Mouse (Mus musculus) CH12.LX (cell line): ENCODE measurements at regions not wholly inside any gene's neighbourhood (a gene's known extent, or its start where the extent isn't known, plus 50 kb on each side); places are given as distances from the start of the nearest gene placed in this dataset.

ENCODE experiments used
- DNase-seq: peaks from one replicate; pipeline ENCODE4 v3.0.0-alpha.2; 2013; ENCODE audit errors: extremely low read depth
- H3K27ac ChIP-seq: 2 replicates; pipeline ENCODE4 v1.5.1; 2012; ENCODE audit warnings: low read depth, mild to moderate bottlenecking, control low read depth, moderate library complexity; ENCODE audit not compliant: insufficient read depth
- H3K27me3 ChIP-seq: replicated peaks from 2 replicates; pipeline ENCODE3; 2012; ENCODE audit warnings: inconsistent platforms
- H3K36me3 ChIP-seq, 2 experiments: replicated peaks in 1 of 2; 2 replicates each; pipeline versions ENCODE3 to v1.6.1; 2012; ENCODE audit warnings: inconsistent platforms in 1 of 2, low read length in 1 of 2, mild to moderate bottlenecking in 1 of 2, mixed read lengths in 1 of 2, moderate library complexity in 1 of 2; ENCODE audit not compliant: control insufficient read depth in 1 of 2, insufficient read depth in 1 of 2
- H3K4me1 ChIP-seq, 2 experiments: 2 replicates each; pipeline ENCODE4 v1.6.1; 2012; ENCODE audit warnings: inconsistent platforms in 1 of 2, moderate library complexity in 1 of 2; ENCODE audit not compliant: insufficient read depth in 2 of 2, control insufficient read depth in 1 of 2
- H3K4me2 ChIP-seq: 2 replicates; pipeline ENCODE4 v1.6.1; 2012; ENCODE audit warnings: low read depth, mild to moderate bottlenecking, control low read depth; ENCODE audit not compliant: poor library complexity, insufficient read depth, severe bottlenecking
- H3K4me3 ChIP-seq, 3 experiments: fragments of 150-350 bp in 1 of 3; sonication (generic) in 1 of 3; replicated peaks in 1 of 3; 2 replicates each; pipeline versions ENCODE3 to v1.5.1; 2011 to 2012; ENCODE audit warnings: low read depth in 2 of 3, low read length in 2 of 3, mild to moderate bottlenecking in 2 of 3, moderate library complexity in 2 of 3, control low read depth in 1 of 3, improper control_type of control experiment in 1 of 3, inconsistent platforms in 1 of 3, mixed read lengths in 1 of 3; ENCODE audit not compliant: poor library complexity in 1 of 3
- H3K79me2 ChIP-seq: replicated peaks from 2 replicates; pipeline ENCODE4 v1.6.1; 2012; ENCODE audit warnings: mild to moderate bottlenecking, moderate library complexity; ENCODE audit not compliant: control insufficient read depth, poor library complexity, insufficient read depth, severe bottlenecking; ENCODE audit errors: extremely low read depth
- H3K9ac ChIP-seq: 2 replicates; pipeline ENCODE4 v1.6.1; 2012; ENCODE audit warnings: low read depth, mild to moderate bottlenecking, control low read depth, moderate library complexity; ENCODE audit not compliant: insufficient read depth
- H3K9me3 ChIP-seq: replicated peaks from 2 replicates; pipeline ENCODE3; 2012; ENCODE audit warnings: low read length, inconsistent platforms, mixed read lengths
- BHLHE40 ChIP-seq: IDR thresholded peaks from 2 replicates; pipeline ENCODE4 v1.6.1; 2011; ENCODE audit warnings: mild to moderate bottlenecking, low read depth, low read length, improper control_type of control experiment
- CHD1 ChIP-seq: IDR thresholded peaks from 2 replicates; pipeline ENCODE4 v1.6.1; 2012; ENCODE audit warnings: low read depth, low read length, improper control_type of control experiment, inconsistent platforms
- CHD2 ChIP-seq: IDR thresholded peaks from 2 replicates; pipeline ENCODE4 v1.6.1; 2011; ENCODE audit warnings: low read length, improper control_type of control experiment
- EP300 ChIP-seq: IDR thresholded peaks from 2 replicates; pipeline ENCODE4 v1.6.1; 2011; ENCODE audit warnings: low read length, improper control_type of control experiment
- ETS1 ChIP-seq: conservative IDR thresholded peaks from 2 replicates; pipeline ENCODE4 v1.6.1; 2012; ENCODE audit warnings: low read depth, mild to moderate bottlenecking, inconsistent platforms, low read length, improper control_type of control experiment, moderate library complexity
- GABPA ChIP-seq: IDR thresholded peaks from 2 replicates; pipeline ENCODE4 v1.6.1; 2012; ENCODE audit warnings: low read depth, low read length, improper control_type of control experiment, inconsistent platforms; ENCODE audit not compliant: insufficient replicate concordance
- IRF4 ChIP-seq: IDR thresholded peaks from 2 replicates; pipeline ENCODE4 v1.6.1; 2014; ENCODE audit warnings: low read depth, mild to moderate bottlenecking, inconsistent platforms, low read length, improper control_type of control experiment
- MAFK ChIP-seq: IDR thresholded peaks from 2 replicates; pipeline ENCODE4 v1.6.1; 2011; ENCODE audit warnings: low read length, improper control_type of control experiment; ENCODE audit not compliant: insufficient replicate concordance
- MAZ ChIP-seq: IDR thresholded peaks from 2 replicates; pipeline ENCODE4 v1.6.1; 2012; ENCODE audit warnings: low read depth, mild to moderate bottlenecking, inconsistent platforms, low read length, improper control_type of control experiment, moderate library complexity
- MEF2A ChIP-seq: IDR thresholded peaks from 2 replicates; pipeline ENCODE4 v1.6.1; 2014; ENCODE audit warnings: low read depth, mild to moderate bottlenecking, inconsistent platforms, low read length, improper control_type of control experiment, borderline replicate concordance
- MXI1 ChIP-seq: IDR thresholded peaks from 2 replicates; pipeline ENCODE4 v1.6.1; 2011; ENCODE audit warnings: mild to moderate bottlenecking, low read depth, low read length, improper control_type of control experiment
- MYC ChIP-seq: IDR thresholded peaks from 2 replicates; pipeline ENCODE4 v1.6.1; 2011; ENCODE audit warnings: low read depth, mild to moderate bottlenecking, improper control_type of control experiment, low read length
- NELFE ChIP-seq: IDR thresholded peaks from 2 replicates; pipeline ENCODE4 v1.6.1; 2011; ENCODE audit warnings: low read depth, low read length, improper control_type of control experiment
- PAX5 ChIP-seq: IDR thresholded peaks from 2 replicates; pipeline ENCODE4 v1.6.1; 2012; ENCODE audit warnings: low read length, inconsistent platforms, mixed read lengths
- POLR2AphosphoS2 ChIP-seq: IDR thresholded peaks from 2 replicates; pipeline ENCODE4 v1.6.1; 2011; ENCODE audit warnings: low read depth, low read length, improper control_type of control experiment
- RCOR1 ChIP-seq: conservative IDR thresholded peaks from 2 replicates; pipeline ENCODE4 v1.6.1; 2012; ENCODE audit warnings: low read depth, mild to moderate bottlenecking, inconsistent platforms, low read length, improper control_type of control experiment
- SIN3A ChIP-seq: IDR thresholded peaks from 2 replicates; pipeline ENCODE4 v1.6.1; 2012; ENCODE audit warnings: low read length, improper control_type of control experiment, inconsistent platforms
- TCF12 ChIP-seq: IDR thresholded peaks from 2 replicates; pipeline ENCODE4 v1.6.1; 2014; ENCODE audit warnings: low read depth, mild to moderate bottlenecking, inconsistent platforms, low read length, improper control_type of control experiment
- USF1 ChIP-seq: IDR thresholded peaks from 2 replicates; pipeline ENCODE4 v1.6.1; 2014; ENCODE audit warnings: low read depth, mild to moderate bottlenecking, inconsistent platforms, low read length, improper control_type of control experiment
- ZC3H11A ChIP-seq: IDR thresholded peaks from 2 replicates; pipeline ENCODE4 v1.6.1; 2012; ENCODE audit warnings: low read depth, mild to moderate bottlenecking, inconsistent platforms, low read length, improper control_type of control experiment
- ZMIZ1 ChIP-seq: IDR thresholded peaks from 2 replicates; pipeline ENCODE4 v1.6.1; 2012; ENCODE audit warnings: low read depth, mild to moderate bottlenecking, inconsistent platforms, low read length, improper control_type of control experiment
- ZNF384 ChIP-seq: IDR thresholded peaks from 2 replicates; pipeline ENCODE4 v1.6.1; 2012; ENCODE audit warnings: low read depth, low read length, improper control_type of control experiment, inconsistent platforms
- dilution Hi-C: fragments of 300-500 bp; cut with MboI; formaldehyde crosslinking; loops from 2 replicates; pipeline ENCODE4 v1.14.3; 2020; ENCODE audit warnings: low sequenced_read_pairs; ENCODE audit not compliant: extremely low pct_unique_long_range_greater_than_20kb, extremely low pct_ligation_motif_present
- in situ Hi-C: fragments of 300-500 bp; cut with MboI; formaldehyde crosslinking; loops from 3 replicates; pipeline ENCODE4 v1.14.3; 2019; ENCODE audit warnings: low sequenced_read_pairs, low pct_ligation_motif_present, low pct_unique_long_range_greater_than_20kb, mixed read lengths

GRCm38 (mm10) chr1:167958531-167958930 is 269.5 kb downstream of the Lmx1a start:
- no peak overlapping the region for H3K27ac ChIP-seq
- DNase-seq: no peak
- TF ChIP-seq MAFK: no peak
- no peak for TF ChIP-seq ZMIZ1
- no peak for TF ChIP-seq ETS1
- no peak for TF ChIP-seq MEF2A
- no peak for TF ChIP-seq PAX5
- no peak for TF ChIP-seq POLR2AphosphoS2
- TF ChIP-seq MXI1: no peak
- no peak for TF ChIP-seq BHLHE40
- TF ChIP-seq CHD1: no peak
- TF ChIP-seq MYC: no peak
- TF ChIP-seq, all 38 proteins: peak for 0
- Histone ChIP-seq H3K9me3 (peaks cover 52% of the 10 kb centered on the region), H3K4me3 (no peak overlapping the region), H3K9ac (no peak overlapping the region), H3K27me3 (no peaks in the 10 kb centered on the region), H3K4me1 (no peaks in the 10 kb centered on the region), H3K4me2 (no peak overlapping the region), H3K79me2 (no peaks in the 10 kb centered on the region), H3K36me3 (no peaks in the 10 kb centered on the region)
- in situ Hi-C loops: no loop called here
- dilution Hi-C loops: no loop called here

GRCm38 (mm10) chr1:167969545-167969944 is 280.5 kb downstream of the Lmx1a start:
- Histone ChIP-seq H3K27me3 (no peaks in the 10 kb centered on the region), H3K4me2 (no peak overlapping the region), H3K27ac (no peak overlapping the region), H3K4me3 (no peak overlapping the region), H3K9ac (no peak overlapping the region), H3K9me3 (peaks cover 58% of the 10 kb centered on the region), H3K36me3 (no peaks in the 10 kb centered on the region), H3K4me1 (no peaks in the 10 kb centered on the region), H3K79me2 (no peaks in the 10 kb centered on the region)
- dilution Hi-C loops: no loop called here
- no peak for DNase-seq
- in situ Hi-C loops: no loop called here
- no peak for TF ChIP-seq GABPA
- TF ChIP-seq CHD2: no peak
- no peak for TF ChIP-seq RCOR1
- no peak for TF ChIP-seq ZC3H11A
- no peak for TF ChIP-seq MAZ
- no peak for TF ChIP-seq NELFE
- TF ChIP-seq EP300: no peak
- TF ChIP-seq BHLHE40: no peak
- TF ChIP-seq MAFK: no peak
- TF ChIP-seq TCF12: no peak
- TF ChIP-seq SIN3A: no peak
- no peak for TF ChIP-seq USF1
- no peak for TF ChIP-seq IRF4
- TF ChIP-seq PAX5: no peak
- TF ChIP-seq ETS1: no peak
- no peak for TF ChIP-seq ZNF384
